Mouse (Mus musculus): ENCODE data around the gene Tas2r110. TPM values are rescaled to one million over a fixed set of nuclear protein-coding genes. Genes with fewer than 3 reads are reported as not detected.

The Tas2r110 gene
- not detected in 2 replicates for polyA plus RNA-seq (2015; fragmentation: Nextera tagmentation; extraction: Ambion mirVana)

- Histone ChIP-seq H3K9me3 (ENCODE audit: control insufficient read depth, low read length) (no peaks in the 10 kb centered on the region), H3K27me3 (ENCODE audit: control insufficient read depth, insufficient read depth, low read length) (no peaks in the 10 kb centered on the region), H3K4me1 (replicated peaks; ENCODE audit: control insufficient read depth, insufficient read depth) (no peaks in the 10 kb centered on the region), H3K27ac (replicated peaks) (no peak within 1 kb of the TSS), H3K4me2 (replicated peaks; ENCODE audit: low read depth) (no peak within 1 kb of the TSS), H3K4me3 (ENCODE audit: low read depth, low read length) (no peak within 1 kb of the TSS), H3K9ac (ENCODE audit: low read length) (no peak within 1 kb of the TSS), H3K36me3 (ENCODE audit: control insufficient read depth, insufficient read depth, low read length) (no peaks in the 10 kb centered on the region)
- no peak for TF ChIP-seq EP300 (optimal IDR thresholded peaks at IDR 0.05)
- no peak for TF ChIP-seq CTCF (IDR thresholded peaks at IDR 0.05; ENCODE audit: low read depth)
- ATAC-seq (ENCODE audit: low FRiP score, low TSS enrichment) (no peak), DNase-seq (ENCODE audit: low spot score) (no peak)
Observed at GRCm38 (mm10) chr6:132867708-132868107, at the start of gene Tas2r110. TSS of gene Tas2r110 (plus strand) at chr6:132868008.

- Histone ChIP-seq H3K4me2 (replicated peaks; ENCODE audit: low read depth) (no peak within 1 kb of the TSS), H3K9ac (ENCODE audit: low read length) (no peak within 1 kb of the TSS), H3K4me1 (replicated peaks; ENCODE audit: control insufficient read depth, insufficient read depth) (no peaks in the 10 kb centered on the region), H3K27me3 (ENCODE audit: control insufficient read depth, insufficient read depth, low read length) (no peaks in the 10 kb centered on the region), H3K36me3 (ENCODE audit: control insufficient read depth, insufficient read depth, low read length) (no peaks in the 10 kb centered on the region), H3K4me3 (ENCODE audit: low read depth, low read length) (no peak within 1 kb of the TSS), H3K27ac (replicated peaks) (no peak within 1 kb of the TSS), H3K9me3 (ENCODE audit: control insufficient read depth, low read length) (no peaks in the 10 kb centered on the region)
- DNase-seq (ENCODE audit: low spot score), result no peak
- ATAC-seq (ENCODE audit: low FRiP score, low TSS enrichment), result no peak
- WGBS, result 75% methylated on average over 1 of the region's 1 CpGs
- no peak for TF ChIP-seq CTCF (IDR thresholded peaks at IDR 0.05; ENCODE audit: low read depth)
- no peak for TF ChIP-seq EP300 (optimal IDR thresholded peaks at IDR 0.05)
Observed at GRCm38 (mm10) chr6:132846842-132847241, 21.0 kb upstream of the Tas2r110 start, which contains the start of gene Tas2r123. TSS of gene Tas2r123 (plus strand) at chr6:132847142.

- no peak within 1 kb of the TSS for H3K4me3 ChIP-seq (ENCODE audit: low read depth, low read length)
- 68% methylated on average over 1 of the region's 1 CpGs for WGBS
- H3K27me3 ChIP-seq (ENCODE audit: control insufficient read depth, insufficient read depth, low read length), result no peaks in the 10 kb centered on the region
- no peak within 1 kb of the TSS for H3K4me2 ChIP-seq (replicated peaks; ENCODE audit: low read depth)
- ATAC-seq (ENCODE audit: low FRiP score, low TSS enrichment) (no peak), DNase-seq (ENCODE audit: low spot score) (no peak)
- H3K27ac ChIP-seq (replicated peaks), result no peak within 1 kb of the TSS
- H3K4me1 ChIP-seq (replicated peaks; ENCODE audit: control insufficient read depth, insufficient read depth), result no peaks in the 10 kb centered on the region
- no peaks in the 10 kb centered on the region for H3K9me3 ChIP-seq (ENCODE audit: control insufficient read depth, low read length)
- no peaks in the 10 kb centered on the region for H3K36me3 ChIP-seq (ENCODE audit: control insufficient read depth, insufficient read depth, low read length)
- no peak within 1 kb of the TSS for H3K9ac ChIP-seq (ENCODE audit: low read length)
- TF ChIP-seq CTCF (IDR thresholded peaks at IDR 0.05; ENCODE audit: low read depth) (no peak), EP300 (optimal IDR thresholded peaks at IDR 0.05) (no peak)
Observed at GRCm38 (mm10) chr6:132855138-132855537, 12.7 kb upstream of the Tas2r110 start, which contains the start of gene Tas2r116. TSS of gene Tas2r116 (plus strand) at chr6:132855438.

- 66% methylated on average over 1 of the region's 1 CpGs for WGBS
Observed at GRCm38 (mm10) chr6:132892711-132893110, 24.9 kb downstream of the Tas2r110 start, which contains the start of gene Tas2r113. TSS of gene Tas2r113 (plus strand) at chr6:132893011.

GRCm38 (mm10) chr6:132909351-132909750 is 41.5 kb downstream of the Tas2r110 start, which contains the start of gene Tas2r125:
TSS of gene Tas2r125 (plus strand) at chr6:132909651.
- TF ChIP-seq CTCF (IDR thresholded peaks at IDR 0.05; ENCODE audit: low read depth) (no peak), EP300 (optimal IDR thresholded peaks at IDR 0.05) (no peak)
- H3K4me2 ChIP-seq (replicated peaks; ENCODE audit: low read depth), result no peak within 1 kb of the TSS
- no peak for ATAC-seq (ENCODE audit: low FRiP score, low TSS enrichment)
- H3K4me1 ChIP-seq (replicated peaks; ENCODE audit: control insufficient read depth, insufficient read depth), result no peaks in the 10 kb centered on the region
- no peaks in the 10 kb centered on the region for H3K27me3 ChIP-seq (ENCODE audit: control insufficient read depth, insufficient read depth, low read length)
- WGBS, result 81% methylated on average over 3 of the region's 3 CpGs
- H3K4me3 ChIP-seq (ENCODE audit: low read depth, low read length), result no peak within 1 kb of the TSS
- H3K36me3 ChIP-seq (ENCODE audit: control insufficient read depth, insufficient read depth, low read length), result no peaks in the 10 kb centered on the region
- no peak within 1 kb of the TSS for H3K9ac ChIP-seq (ENCODE audit: low read length)
- no peak within 1 kb of the TSS for H3K27ac ChIP-seq (replicated peaks)
- no peaks in the 10 kb centered on the region for H3K9me3 ChIP-seq (ENCODE audit: control insufficient read depth, low read length)
- DNase-seq (ENCODE audit: low spot score), result no peak

More at GRCm38 (mm10) chr6:132892711-132893110, 24.9 kb downstream of the Tas2r110 start, which contains the start of gene Tas2r113:
- no peak within 1 kb of the TSS for H3K4me3 ChIP-seq (ENCODE audit: low read depth, low read length)
- no peak for TF ChIP-seq CTCF (IDR thresholded peaks at IDR 0.05; ENCODE audit: low read depth)
- TF ChIP-seq EP300 (optimal IDR thresholded peaks at IDR 0.05), result no peak
- H3K9ac ChIP-seq (ENCODE audit: low read length), result no peak within 1 kb of the TSS
- H3K27me3 ChIP-seq (ENCODE audit: control insufficient read depth, insufficient read depth, low read length), result no peaks in the 10 kb centered on the region
- H3K4me1 ChIP-seq (replicated peaks; ENCODE audit: control insufficient read depth, insufficient read depth), result no peaks in the 10 kb centered on the region
- H3K27ac ChIP-seq (replicated peaks), result no peak within 1 kb of the TSS
- H3K4me2 ChIP-seq (replicated peaks; ENCODE audit: low read depth), result no peak within 1 kb of the TSS
- DNase-seq (ENCODE audit: low spot score) (no peak), ATAC-seq (ENCODE audit: low FRiP score, low TSS enrichment) (no peak)
- no peaks in the 10 kb centered on the region for H3K36me3 ChIP-seq (ENCODE audit: control insufficient read depth, insufficient read depth, low read length)
- no peaks in the 10 kb centered on the region for H3K9me3 ChIP-seq (ENCODE audit: control insufficient read depth, low read length)

Other genes starting within 250 kb of the Tas2r110 start
- not detected in 2 replicates for gene A630073D07Rik, start 216.5 kb upstream of the Tas2r110 start, polyA plus RNA-seq (2015; fragmentation: Nextera tagmentation; extraction: Ambion mirVana)
- not detected in 2 replicates for gene Tas2r120, start 211.1 kb upstream of the Tas2r110 start, polyA plus RNA-seq (2015; fragmentation: Nextera tagmentation; extraction: Ambion mirVana)
- gene Tas2r121, start 167.0 kb upstream of the Tas2r110 start, polyA plus RNA-seq (2015; fragmentation: Nextera tagmentation; extraction: Ambion mirVana), result not detected in 2 replicates
- not detected in 2 replicates for gene Tas2r122, start 156.1 kb upstream of the Tas2r110 start, polyA plus RNA-seq (2015; fragmentation: Nextera tagmentation; extraction: Ambion mirVana)
- gene Tas2r115, start 130.0 kb upstream of the Tas2r110 start, polyA plus RNA-seq (2015; fragmentation: Nextera tagmentation; extraction: Ambion mirVana), result not detected in 2 replicates
- gene Tas2r124, start 113.3 kb upstream of the Tas2r110 start, polyA plus RNA-seq (2015; fragmentation: Nextera tagmentation; extraction: Ambion mirVana), result not detected in 2 replicates
- not detected in 2 replicates for gene Tas2r102, start 105.9 kb upstream of the Tas2r110 start, polyA plus RNA-seq (2015; fragmentation: Nextera tagmentation; extraction: Ambion mirVana)
- not detected in 2 replicates for gene Tas2r136, start 89.8 kb upstream of the Tas2r110 start, polyA plus RNA-seq (2015; fragmentation: Nextera tagmentation; extraction: Ambion mirVana)
- not detected in 2 replicates for gene Tas2r117, start 65.2 kb upstream of the Tas2r110 start, polyA plus RNA-seq (2015; fragmentation: Nextera tagmentation; extraction: Ambion mirVana)
- not detected in 2 replicates for gene Tas2r123, start 20.9 kb upstream of the Tas2r110 start, polyA plus RNA-seq (2015; fragmentation: Nextera tagmentation; extraction: Ambion mirVana)
- not detected in 2 replicates for gene Tas2r116, start 12.6 kb upstream of the Tas2r110 start, polyA plus RNA-seq (2015; fragmentation: Nextera tagmentation; extraction: Ambion mirVana)
- not detected in 2 replicates for gene Tas2r113, start 25.0 kb downstream of the Tas2r110 start, polyA plus RNA-seq (2015; fragmentation: Nextera tagmentation; extraction: Ambion mirVana)
- gene Tas2r125, start 41.6 kb downstream of the Tas2r110 start, polyA plus RNA-seq (2015; fragmentation: Nextera tagmentation; extraction: Ambion mirVana), result not detected in 2 replicates
- not detected in 2 replicates for gene Tas2r129, start 83.1 kb downstream of the Tas2r110 start, polyA plus RNA-seq (2015; fragmentation: Nextera tagmentation; extraction: Ambion mirVana)
- not detected in 2 replicates for gene Tas2r131, start 89.9 kb downstream of the Tas2r110 start, polyA plus RNA-seq (2015; fragmentation: Nextera tagmentation; extraction: Ambion mirVana)
- not detected in 2 replicates for gene Tas2r109, start 113.0 kb downstream of the Tas2r110 start, polyA plus RNA-seq (2015; fragmentation: Nextera tagmentation; extraction: Ambion mirVana)
- not detected in 2 replicates for gene Tas2r103, start 169.1 kb downstream of the Tas2r110 start, polyA plus RNA-seq (2015; fragmentation: Nextera tagmentation; extraction: Ambion mirVana)
- gene Tas2r140, start 187.8 kb downstream of the Tas2r110 start, polyA plus RNA-seq (2015; fragmentation: Nextera tagmentation; extraction: Ambion mirVana), result not detected in 2 replicates
- gene Smim10l1, start 236.9 kb downstream of the Tas2r110 start, polyA plus RNA-seq (2015; fragmentation: Nextera tagmentation; extraction: Ambion mirVana), result 76.6 and 79.0 TPM in 2 replicates

Data from stomach, postnatal 0 days (tissue).